Mouse (Mus musculus) lung, postnatal 10 days (tissue): ENCODE results near the gene Syt1.
A peak's percentile ranks its signal among the peaks of the same experiment; 100 is the strongest.

Experiments
- DNase-seq: peaks from one replicate; pipeline ENCODE4 v3.0.0; 2021

The Syt1 gene

DNA sequence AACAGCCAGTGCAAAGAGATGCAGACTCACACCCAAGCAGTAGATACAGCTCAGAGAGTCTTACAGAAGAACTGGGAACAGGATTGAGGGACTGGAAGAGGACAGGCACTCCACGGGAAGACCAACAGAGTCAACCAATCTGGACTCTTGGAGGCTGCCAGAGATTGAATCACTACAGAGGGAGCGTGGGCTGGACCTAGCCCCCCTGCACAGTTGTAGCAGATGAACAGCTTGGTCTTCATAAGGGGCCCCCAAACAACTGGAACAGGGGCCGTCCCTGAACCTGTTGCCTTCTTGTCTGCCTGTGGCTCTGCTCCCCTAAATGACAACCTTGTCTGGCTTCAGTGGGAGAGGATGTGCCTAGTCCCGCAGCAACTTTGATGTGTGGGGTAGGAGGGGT lies 375.2 kb downstream of the Syt1 start:
- no peak for DNase-seq

GRCm38 (mm10) chr10:108630841-108631240 lies 379.9 kb downstream of the Syt1 start:
- no peak for DNase-seq

- no peak for DNase-seq
Measured at GRCm38 (mm10) chr10:108626404-108626803, 384.4 kb downstream of the Syt1 start.

- no peak for DNase-seq
Measured at GRCm38 (mm10) chr10:108623002-108623401, 387.8 kb downstream of the Syt1 start.

DNA sequence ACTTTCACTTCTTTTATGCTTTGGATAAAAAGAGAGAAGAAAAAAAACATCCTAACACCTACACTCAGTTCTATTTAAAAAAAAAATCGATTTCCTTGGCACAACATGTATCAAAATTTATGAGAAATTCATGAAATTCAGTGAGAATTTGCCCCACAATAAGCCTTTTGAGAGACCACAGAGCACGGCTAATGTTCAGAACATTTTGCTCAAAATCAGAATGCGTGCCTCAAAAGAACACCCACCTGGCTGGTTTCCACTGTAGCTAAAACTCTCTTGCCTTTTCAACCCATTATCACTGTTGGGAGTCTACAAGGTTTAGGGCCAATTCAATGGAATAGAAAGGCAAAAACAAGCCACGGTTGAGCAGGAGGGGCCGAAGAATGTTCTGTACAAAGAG lies 390.9 kb downstream of the Syt1 start:
- DNase-seq, result no peak

DNA sequence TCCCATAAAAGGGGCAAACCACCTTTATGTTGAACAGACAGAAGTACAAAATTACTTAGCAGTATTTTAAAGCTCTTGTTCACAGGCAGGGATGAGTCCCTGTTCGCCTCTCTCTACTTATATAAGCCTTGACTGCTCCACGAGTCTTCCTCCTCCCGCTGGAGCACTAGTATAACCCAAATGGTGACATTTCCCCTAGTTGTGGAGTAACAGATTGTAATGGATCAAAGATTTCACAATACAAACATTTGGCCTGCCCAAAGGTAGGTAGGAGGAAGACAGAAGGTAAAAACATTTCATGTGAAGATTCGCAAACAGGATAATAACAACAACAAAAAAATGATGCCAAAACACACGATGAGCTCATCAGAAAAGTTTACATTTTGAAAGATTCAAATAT lies 391.6 kb downstream of the Syt1 start:
- no peak for DNase-seq

GRCm38 (mm10) chr10:108610057-108610644 lies 400.6 kb downstream of the Syt1 start:
- peak; percentile 5 for DNase-seq

DNA sequence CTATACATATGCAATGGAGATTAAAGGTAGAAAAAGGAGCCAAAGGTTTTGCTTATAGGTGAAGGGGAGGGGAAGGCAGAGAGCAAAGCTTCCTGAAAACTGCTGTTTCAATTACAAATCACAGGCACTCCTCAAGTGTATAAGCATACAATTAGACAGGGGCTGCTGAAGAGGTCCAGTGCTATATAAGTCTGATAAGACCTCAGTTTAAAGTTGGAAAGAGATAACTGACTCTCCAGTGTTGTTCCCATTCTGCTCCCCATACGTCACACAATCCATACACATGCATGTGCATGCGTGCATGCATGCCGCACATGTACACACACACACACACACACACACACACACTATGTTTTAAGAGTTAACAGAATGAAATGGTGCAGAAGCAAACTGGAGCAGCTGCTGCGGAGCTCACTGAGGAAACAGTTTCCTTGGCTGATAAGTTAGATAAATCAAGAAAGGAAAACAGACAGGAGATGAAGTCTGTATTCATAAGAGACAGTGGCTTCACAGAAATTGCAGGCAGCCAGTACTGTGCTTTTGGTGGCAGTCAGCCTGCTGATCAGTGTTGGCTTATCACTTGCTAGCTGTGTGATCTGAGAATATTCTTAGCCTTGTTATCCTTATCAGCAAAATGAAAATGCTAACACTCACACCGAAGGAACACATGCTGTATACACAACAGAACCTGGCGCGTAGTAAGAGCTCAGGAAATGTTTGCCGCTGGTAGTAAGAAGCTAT lies 408.9 kb downstream of the Syt1 start:
- DNase-seq, result no peak

DNA sequence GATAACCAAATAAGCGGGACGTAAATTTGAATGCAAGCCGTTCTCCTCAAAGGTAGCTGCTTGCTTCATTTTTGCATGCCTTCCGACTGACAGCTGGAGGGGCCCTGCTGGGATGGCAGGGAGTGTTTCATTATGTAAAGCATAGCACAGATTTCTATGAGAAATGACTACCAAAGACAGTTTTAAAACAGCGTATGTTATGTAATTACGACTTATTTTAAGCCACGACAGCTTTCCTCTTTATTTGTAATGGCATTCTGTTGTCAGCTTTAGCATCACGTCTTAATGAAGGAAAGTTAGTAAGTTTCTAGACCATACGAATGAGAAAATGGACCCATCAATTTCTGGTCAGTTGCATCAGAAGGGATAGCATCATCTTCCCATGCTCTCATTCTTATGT lies 410.1 kb downstream of the Syt1 start:
- DNase-seq, result no peak

- DNase-seq, result no peak
Measured at GRCm38 (mm10) chr10:108597385-108597784, 413.4 kb downstream of the Syt1 start.

GRCm38 (mm10) chr10:108596162-108596927 lies 414.4 kb downstream of the Syt1 start:
- DNase-seq, result no peak

DNA sequence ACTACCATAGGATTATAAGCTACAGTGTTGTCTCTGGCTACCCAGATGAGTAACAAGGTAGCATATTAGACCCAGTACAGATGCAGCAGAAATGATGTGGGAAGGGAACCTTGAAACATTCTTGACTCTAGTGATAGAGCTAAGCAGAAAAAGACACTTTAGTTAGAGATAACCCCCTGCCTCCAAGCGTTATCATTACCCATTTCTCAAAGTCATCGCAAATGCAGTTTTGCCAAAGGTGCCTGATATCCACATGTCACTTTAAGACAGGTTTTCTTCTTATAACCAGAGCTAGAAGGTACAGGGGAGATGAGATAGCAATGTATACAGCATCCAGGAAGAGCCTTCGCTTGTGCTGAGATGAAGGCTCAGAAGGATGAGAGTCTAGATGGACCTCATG lies 421.4 kb downstream of the Syt1 start:
- no peak for DNase-seq

- no peak for DNase-seq
Measured at GRCm38 (mm10) chr10:108588924-108589323, 421.9 kb downstream of the Syt1 start.

GRCm38 (mm10) chr10:108583694-108584093 lies 427.1 kb downstream of the Syt1 start:
- no peak for DNase-seq

DNA sequence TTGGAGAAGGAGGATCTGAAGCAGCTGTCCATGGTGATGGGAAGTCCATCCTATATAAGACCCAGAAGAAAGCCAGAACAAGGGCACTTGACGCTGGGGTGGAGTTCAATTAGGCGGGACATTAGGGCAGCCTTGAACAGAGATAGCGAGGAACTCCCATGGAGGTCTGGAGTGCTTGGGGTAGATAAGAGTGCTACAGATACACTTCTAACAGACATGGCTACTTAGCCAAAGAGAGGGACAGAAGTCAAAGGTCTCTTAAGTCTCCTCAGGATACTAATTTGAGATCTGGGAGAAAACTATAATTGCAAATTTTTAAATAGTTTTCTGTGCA lies 428.4 kb downstream of the Syt1 start:
- no peak for DNase-seq

GRCm38 (mm10) chr10:108581555-108582396 lies 429.0 kb downstream of the Syt1 start:
- no peak for DNase-seq

DNA sequence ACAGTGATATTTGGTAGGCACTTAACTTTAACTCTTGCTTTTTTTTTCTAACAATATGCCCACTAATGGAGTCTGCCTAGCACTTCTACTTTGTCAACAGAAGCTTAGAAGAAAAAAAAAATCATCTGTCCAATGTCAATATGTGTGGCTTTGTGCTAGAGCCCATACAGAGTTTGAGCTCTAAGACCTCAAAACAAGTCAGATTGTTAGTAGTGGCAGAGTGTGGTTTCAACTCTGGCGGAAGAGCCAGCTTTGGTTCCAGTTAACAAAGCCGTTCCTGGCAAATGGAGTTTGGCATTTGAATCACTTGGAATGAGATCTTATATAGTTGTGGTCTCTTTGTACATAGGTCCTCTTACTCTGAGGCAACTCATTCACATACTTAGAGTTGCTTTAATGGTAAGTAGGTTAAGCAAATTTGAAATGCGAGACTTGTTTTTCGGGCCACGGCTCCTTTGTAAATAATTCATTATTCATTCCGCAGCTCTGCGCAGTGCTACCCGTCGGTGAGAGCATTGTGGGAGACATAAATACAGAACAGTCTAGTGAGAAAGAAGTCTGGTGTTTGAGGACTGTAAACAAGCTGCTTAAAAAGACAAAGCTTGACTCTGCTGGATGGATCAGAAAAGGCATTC lies 429.9 kb downstream of the Syt1 start:
- DNase-seq, result no peak

GRCm38 (mm10) chr10:108579396-108579795 lies 431.4 kb downstream of the Syt1 start:
- peak; percentile 11 for DNase-seq

- no peak for DNase-seq
Measured at GRCm38 (mm10) chr10:108577611-108578010, 433.2 kb downstream of the Syt1 start.

- DNase-seq, result no peak
Measured at GRCm38 (mm10) chr10:108572764-108573163, 438.0 kb downstream of the Syt1 start.

- DNase-seq, result no peak
Measured at GRCm38 (mm10) chr10:108571104-108571503, 439.7 kb downstream of the Syt1 start.

GRCm38 (mm10) chr10:108569568-108570139 lies 441.1 kb downstream of the Syt1 start:
- DNase-seq, result no peak
